Mouse (Mus musculus): Measurements from ENCODE around the gene Tinagl1.
A peak's percentile ranks its signal among the peaks of the same experiment; 100 is the strongest.

DNA sequence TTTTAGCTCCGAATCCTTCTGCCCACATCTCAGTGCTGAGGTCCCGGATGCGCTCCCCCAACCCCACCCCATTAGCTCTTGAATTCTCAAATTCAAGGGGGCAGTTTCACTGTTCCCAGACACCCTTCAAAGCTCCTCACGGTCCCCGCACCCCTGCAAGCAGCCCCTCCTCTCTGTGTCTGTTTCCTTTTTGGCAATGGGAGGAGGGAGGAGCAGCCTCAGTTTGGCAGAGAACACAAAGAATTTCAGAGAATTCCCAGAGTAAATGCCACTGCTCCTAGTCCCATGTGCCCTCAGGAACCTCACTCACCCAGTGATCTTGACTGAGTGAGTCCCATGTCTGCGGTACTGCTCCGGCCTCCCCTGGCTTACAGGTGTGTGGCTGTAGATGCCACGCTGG lies 8.3 kb downstream of the Tinagl1 start:
- TF ChIP-seq CTCF (IDR thresholded peaks at IDR 0.05) = no peak
- TF ChIP-seq POLR2A (IDR thresholded peaks at IDR 0.05; ENCODE audit: insufficient read depth, low read depth, low read length) = peak; percentile 39; the same call in 1 of the 2 replicates
